Mouse (Mus musculus) MN1 (cell line): Measurements from ENCODE around the gene Lsm10.

Experiments used
- DNase-seq: peaks from one replicate; pipeline ENCODE4 v3.0.0-alpha.2; 2016; ENCODE audit warnings: low spot score

Gene Lsm10

DNA sequence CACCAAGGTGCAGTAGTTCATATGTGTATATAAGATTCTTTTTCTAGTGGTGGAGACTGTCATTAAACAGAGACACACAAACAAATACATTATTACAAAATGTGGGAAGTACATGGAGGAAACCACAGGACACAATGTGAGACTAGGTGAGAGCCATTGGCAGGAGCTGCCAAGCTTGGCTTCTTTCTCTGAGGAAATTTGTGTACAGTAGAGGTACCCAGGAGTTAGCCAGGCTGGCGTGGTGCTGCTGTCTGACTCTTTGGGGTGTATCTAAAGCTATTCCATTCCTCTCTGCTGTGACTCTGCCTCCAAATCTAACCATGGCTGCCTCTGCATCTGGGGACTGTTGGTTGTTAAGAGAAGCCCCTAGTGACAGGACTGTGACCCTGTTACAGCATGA is 22.6 kb downstream of the Lsm10 start:
- no peak for DNase-seq

DNA sequence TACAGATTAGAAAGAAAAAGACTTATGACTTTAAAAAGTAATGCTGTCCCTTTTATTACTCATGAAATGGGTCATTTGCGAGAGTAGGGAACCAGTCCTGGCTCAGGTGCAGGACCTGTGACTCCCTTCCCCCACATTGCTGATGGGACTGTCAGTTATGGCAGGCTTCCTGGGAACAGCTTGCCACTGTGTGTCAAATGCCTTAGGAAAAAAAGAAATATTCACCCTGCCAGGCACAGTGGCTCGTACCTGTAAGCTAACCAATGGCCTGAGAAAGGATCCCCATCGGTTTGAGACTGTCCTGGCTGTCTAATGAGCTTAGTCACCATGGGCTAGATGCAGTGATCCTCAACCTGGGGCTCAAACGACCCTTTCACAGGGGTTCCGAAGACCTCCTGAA is 23.6 kb downstream of the Lsm10 start:
- no peak for DNase-seq

DNA sequence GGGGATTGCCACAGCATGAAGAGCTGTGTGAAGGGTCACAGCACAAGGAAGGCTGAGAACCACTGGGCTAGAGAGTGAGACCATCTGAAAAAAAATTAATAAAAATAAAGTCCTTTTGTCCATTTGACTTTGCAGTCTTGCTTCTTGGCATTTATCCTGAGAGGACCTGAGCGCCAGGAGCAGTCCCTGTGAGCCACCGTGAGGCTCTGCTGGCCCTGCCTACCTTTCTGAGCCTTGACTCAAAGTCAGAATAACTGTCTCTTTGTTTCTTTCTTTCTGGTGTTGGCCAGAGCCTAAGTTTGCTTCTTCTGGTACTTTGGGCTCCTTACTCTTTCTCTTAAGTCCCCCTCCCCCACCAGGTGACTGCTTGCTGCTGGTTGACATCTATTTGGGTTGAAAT is 24.1 kb downstream of the Lsm10 start:
- DNase-seq: no peak

DNA sequence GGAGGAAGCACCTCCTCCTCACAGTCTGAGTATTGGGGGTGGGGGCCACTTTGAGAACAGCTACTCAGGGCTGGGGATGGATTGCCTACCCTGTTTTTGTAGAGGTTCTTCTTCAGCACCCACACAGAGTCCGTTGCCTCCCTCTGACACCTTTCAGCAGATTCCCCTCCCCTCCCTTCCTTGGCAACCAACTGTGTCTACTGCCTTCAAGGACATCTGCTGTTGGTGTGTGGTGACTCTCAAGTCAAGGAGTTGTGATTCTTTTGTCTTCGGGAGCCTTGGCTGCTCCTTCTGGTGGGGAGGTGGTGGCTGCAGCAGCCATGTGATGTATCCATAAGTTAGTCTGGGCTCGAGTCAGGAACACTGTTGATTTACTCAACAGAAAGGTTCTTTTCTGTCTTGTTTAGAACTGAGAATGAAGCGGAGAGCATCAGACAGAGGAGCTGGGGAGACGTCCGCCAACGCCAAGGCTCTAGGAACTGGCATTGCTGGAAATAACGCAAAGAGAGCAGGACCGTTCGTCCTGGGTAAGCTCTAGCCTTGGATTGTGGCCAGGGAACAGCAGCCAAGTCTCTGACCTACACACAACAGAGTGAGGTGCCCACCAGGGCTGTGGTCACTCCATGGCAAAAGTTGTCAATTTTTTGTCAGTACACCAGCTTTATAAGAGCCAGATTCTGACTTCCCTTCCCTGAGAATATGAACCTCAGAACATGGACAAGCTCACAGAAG is 27.1 kb downstream of the Lsm10 start:
- no peak for DNase-seq

DNA sequence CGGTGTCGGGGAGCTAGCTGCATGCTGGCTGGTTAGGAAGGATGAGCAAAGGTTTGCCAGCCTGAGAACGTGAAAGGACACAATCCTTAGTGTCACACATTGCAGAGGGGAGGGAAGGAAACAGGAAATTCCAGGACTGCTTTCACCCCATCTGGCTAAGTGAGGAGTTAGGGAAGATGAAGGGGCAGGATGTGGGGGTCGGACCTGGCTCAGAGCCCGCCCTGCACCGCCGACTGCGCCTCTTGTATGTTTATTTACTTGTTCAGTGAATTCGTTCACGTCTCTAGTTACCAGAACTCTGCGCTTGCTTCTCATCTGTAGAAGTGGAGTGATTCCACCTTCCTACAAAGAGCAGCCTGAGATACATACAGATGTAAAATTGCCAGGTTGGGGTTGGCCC is 34.1 kb downstream of the Lsm10 start:
- no peak for DNase-seq

DNA sequence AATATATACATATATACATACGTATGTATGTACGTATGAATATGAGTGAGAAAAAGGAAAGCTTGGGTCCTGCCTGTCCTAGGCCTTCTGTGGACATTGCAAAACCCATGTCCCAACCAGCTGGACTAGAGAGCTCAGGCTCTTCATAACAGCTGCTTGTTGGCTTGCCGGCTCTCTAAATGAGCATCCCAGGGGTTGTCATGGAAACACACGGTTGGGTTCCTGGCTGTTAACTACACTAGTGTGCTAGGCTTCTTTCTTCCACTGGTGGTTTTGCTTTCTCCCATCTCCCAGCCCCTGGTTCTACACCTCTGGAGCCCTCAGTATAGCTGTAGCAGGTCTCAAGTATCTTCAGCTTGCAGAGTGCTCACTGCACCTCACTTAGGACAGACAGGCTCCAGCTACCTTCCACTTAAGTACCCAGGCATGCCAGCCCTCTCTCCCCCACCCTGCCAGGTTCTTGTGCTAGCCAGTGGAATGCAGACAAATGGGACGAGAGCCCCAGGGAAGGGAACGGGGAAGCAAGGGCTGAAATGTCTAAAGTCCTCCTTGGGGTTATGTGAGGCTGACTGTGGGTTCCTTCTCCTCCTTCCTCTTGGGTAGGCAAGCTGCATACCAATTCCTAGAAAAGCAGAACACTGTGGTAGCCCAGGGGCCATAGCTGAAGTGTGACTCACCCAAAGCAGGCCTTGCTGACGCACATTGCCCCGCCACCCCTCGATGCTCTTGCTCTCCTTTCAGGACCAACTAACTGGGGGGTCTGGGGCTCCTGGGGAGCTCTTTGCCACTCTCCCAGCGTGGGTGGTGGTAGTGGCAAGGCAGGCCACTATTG is 35.1 kb downstream of the Lsm10 start:
- no peak for DNase-seq

DNA sequence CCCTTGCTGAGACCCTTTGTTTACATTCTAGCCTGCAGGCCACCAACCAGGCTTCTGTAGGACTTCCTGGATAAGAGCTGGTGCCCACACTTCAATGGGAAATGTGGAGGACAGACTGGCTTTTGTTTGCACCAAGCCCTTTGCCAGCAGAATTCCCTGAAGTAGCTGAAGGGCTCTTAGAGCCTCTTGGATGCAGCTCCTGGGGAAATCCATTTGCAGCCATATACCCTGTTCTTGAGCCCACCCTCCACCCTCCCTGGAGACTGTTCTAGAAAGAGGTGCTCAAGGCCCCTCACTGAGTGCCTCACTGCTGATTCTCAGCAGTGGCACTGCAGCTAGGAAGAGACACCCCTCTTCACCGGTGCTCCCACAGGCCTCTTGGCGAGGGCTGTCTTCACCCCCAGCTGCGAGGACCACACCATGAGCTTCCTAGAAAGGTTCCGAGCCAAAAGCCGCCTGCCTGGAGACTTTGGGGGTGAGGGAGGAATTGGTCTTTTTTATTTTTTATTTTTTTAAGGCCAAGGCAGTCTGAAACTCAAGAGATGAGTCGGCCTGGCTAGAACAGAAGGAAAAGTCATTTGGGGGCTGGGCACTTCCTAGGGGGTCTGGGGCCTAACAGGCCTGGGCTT is 36.3 kb downstream of the Lsm10 start:
- no peak for DNase-seq

DNA sequence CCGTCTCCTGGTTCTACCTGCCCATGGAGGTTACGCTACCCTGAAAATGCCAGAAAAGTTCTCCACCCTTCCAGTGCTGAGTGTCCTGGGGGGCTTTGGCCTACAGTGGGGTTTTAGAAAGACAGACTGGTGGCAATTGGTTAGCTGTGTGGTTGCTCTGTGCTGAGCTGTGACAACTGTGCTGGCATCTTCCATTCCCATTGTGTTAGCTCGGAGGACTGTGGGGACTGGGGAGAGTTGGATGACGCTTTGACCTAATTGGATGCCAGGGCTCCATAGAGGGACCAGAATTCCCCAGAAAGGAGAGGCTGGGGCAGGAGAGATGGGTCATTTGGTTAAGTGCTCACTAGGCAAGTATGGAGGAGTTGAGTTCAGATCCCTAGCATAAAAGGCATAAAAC is 37.8 kb downstream of the Lsm10 start:
- DNase-seq: no peak

DNA sequence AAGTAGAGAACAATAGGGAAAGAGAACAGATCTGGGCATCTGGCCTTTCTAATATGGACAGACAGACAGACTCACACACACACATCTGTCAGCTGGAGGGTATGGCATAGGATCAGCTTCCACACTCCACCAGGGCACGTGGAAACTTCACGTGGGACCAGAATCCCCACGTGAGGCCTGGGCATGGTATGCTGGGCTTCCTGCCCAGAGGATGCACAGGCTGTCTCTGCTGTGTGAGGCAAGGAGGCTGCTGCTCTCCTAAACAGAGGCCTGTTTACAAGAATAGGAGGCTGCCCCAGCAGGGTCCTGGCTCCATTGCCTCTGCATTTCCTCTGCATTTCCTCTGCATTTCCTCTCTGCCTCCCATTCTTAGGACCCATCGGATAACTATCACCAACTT is 38.2 kb downstream of the Lsm10 start:
- DNase-seq: no peak

DNA sequence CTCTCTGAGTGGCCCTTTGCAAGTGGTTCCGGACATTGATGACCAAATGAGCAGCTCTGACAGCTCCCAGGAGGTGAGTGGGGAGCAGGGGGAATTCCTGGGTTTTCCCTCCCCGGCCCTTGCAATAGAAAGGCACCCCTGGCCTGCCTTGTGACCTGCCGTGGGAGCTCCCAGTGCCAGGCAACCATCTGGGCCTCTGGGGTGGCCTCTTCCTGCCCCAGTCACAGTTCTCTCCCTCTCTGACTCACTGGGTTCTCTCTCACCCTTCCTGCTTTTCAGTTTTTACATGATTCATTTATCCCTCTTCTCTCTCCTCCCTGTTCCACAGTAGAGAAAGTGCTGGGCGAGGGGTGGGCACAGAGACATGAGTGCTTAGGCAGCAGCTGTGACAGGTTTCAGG is 41.4 kb downstream of the Lsm10 start:
- no peak for DNase-seq

DNA sequence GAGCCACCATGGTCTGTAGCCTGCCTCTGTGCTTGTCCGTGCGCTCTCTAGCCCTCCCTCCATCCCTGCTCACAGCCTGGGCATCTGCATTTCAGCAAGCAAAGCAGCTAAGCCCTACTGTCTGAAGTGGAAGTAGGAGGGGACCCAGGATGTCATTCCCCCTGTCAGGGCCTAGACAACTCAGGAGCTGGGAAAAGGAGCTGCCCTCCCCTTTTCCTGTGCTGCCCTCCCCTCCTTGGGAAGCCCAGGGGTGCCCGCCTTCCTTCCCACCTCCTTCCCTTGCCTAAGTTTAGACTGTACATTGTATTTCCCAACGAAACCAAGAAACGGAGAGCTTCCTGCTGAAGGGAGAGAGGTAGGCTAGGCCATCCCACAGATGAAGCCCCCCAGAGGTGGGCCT is 44.6 kb downstream of the Lsm10 start:
- no peak for DNase-seq

DNA sequence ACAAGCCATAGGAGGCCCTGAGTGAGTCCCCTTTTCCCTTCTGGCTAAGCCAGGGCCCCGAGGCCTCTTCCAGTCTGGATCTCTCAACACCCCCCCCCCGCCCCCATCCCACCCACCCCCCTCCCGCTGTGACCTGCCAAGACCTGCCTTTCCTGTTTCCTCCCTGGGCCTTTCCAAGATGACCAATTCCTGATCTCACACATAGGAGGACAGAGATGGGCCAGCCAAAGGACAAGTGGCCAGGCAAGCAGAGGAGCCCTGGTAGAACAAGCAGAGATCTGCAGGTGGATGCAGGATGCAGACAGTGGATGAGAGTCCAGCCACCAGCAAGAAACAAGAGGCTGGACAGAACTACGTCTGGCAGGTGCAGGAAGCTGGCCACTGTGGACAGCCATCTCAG is 49.0 kb downstream of the Lsm10 start:
- DNase-seq: no peak

DNA sequence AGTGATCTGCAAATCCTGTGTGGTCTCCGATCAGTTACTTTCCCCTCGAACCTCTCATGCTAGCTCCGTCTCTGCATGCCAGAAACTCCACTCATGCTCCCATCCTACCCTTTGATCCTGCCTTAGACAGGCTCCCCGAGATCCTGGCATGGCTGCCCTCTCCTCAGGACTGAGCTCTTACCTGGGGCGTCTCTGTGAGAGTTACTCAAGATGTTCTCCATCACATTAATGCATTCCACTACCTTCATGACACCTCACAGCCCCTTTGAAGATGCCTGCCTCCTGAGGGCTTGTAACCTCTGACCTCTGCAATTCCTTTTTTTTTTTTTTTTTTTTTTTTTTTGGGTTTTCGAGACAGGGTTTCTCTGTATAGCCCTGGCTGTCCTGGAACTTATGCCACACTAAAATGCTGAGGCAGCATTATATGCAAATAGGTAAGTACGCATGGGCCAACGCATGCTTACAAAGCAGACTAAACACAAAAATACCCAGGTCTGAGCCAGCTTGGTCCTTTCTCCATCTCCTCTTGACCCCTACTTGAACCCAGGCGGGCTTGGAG is 50.6 kb downstream of the Lsm10 start:
- DNase-seq: no peak

DNA sequence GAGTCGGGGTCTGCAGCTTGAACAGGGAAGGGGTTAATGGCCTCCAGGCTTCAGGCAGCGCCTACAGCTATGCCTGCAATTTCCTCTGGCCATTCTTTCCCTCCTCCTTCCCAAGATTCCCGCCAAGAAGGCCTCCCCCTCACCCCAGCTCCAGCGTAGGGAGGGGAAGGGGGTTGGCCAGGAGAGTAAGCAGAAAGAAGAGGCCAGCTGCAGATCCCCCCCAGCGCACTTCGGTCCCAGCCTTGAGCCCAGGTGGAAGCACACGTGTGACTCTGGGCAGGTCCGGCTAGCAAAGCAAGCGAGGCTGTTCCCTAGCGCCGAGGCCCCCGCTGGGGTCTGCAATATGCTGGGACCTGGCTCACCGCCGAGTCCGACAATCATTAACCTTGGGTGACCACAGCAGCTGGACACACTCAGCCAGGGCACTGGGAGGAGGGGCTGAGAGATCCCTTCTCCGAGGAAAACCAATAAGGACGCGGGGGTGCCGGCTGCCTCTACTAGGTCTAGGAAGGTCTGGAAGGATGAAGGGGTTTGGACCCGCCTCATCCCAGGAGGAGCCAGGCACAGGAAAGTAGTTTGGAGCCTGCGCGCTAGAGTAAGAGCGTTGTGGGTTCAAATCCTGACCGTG is 51.2 kb downstream of the Lsm10 start, which contains the start of gene Eva1b:
Gene Eva1b (plus strand): TSS at position 212 of the 628 bp plus-strand sequence.
- no peak for DNase-seq
